In the genomic region with DNA sequence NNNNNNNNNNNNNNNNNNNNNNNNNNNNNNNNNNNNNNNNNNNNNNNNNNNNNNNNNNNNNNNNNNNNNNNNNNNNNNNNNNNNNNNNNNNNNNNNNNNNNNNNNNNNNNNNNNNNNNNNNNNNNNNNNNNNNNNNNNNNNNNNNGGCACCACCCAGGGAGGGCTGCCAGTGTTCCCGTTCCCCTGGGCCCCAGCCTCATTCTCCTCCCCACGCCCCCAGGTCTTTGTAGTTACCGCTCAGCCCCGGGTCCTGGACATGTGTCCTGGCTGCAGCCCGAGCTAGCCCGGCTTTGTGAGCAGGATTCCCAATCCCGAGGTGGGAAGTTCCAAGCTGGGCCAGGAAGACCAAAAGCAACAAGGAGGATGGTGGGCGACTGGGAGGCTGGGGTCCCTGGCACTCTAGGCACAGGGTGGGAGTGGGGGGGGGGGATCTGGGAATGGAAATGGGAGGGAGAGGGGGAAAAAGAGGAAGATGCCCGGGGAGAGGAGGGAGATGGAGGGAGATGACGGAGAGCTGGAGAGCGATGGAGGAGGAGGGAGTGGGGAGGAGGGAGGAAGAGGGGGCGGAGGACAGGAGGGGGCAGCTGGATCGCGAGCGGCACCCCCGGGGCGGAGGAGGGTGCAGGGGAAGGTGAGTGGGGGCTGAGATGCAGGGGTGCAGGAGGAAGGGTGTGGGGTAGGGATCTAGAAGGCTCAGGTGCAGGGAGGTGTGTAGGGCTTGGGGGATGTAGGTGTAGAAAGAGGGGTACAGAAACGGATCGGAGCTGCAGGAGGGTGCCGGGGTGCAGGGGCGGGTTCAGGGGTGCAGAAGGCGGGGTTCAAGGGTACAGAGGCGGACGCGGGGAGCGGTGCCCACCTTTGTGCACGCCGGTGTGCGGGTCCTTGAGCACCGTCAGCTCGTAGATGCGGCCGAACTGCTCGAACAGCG, we compare ENCODE assay signal across 8 mouse cellular contexts. TPM values are rescaled to one million over a fixed set of nuclear protein-coding genes. Genes with fewer than 3 reads are reported as not detected.
DNase-seq lines count a peak whose midpoint lies in the region; ATAC-seq lines count a peak whose summit lies in the region.

No protein-coding gene starts in this region.

- H3K27ac ChIP-seq in lung, embryonic 16.5 days (ENCODE audit: low read length), result no peak overlapping the region
- H3K27ac ChIP-seq in embryonic facial prominence, embryonic 12.5 days, result no peak overlapping the region
- H3K27ac ChIP-seq in hindbrain, embryonic 15.5 days (replicated peaks), result peak overlapping the region; percentile 86
- peak overlapping the region; percentile 89 for H3K27ac ChIP-seq in midbrain, embryonic 16.5 days (ENCODE audit: low read length)

- H3K4me3 ChIP-seq in lung, embryonic 16.5 days (ENCODE audit: low read length), result peak overlapping the region; percentile 53
- peak overlapping the region; percentile 46 for H3K4me3 ChIP-seq in embryonic facial prominence, embryonic 12.5 days
- H3K4me3 ChIP-seq in hindbrain, embryonic 15.5 days, result peak overlapping the region; percentile 68
- peak overlapping the region; percentile 66 for H3K4me3 ChIP-seq in midbrain, embryonic 16.5 days (ENCODE audit: low read depth, low read length)

- H3K4me2 ChIP-seq in lung, embryonic 16.5 days (ENCODE audit: low read depth, low read length), result peak overlapping the region; percentile 87
- peak overlapping the region; percentile 78 for H3K4me2 ChIP-seq in embryonic facial prominence, embryonic 12.5 days (replicated peaks)
- peak overlapping the region; percentile 68 for H3K4me2 ChIP-seq in hindbrain, embryonic 15.5 days
- H3K4me2 ChIP-seq in midbrain, embryonic 16.5 days (ENCODE audit: low read length), result peak overlapping the region; percentile 83

- H3K27me3 ChIP-seq in lung, embryonic 16.5 days (ENCODE audit: control insufficient read depth, insufficient read depth, low read depth, low read length), result peaks cover 20% of the 10 kb centered on the region
- H3K27me3 ChIP-seq in embryonic facial prominence, embryonic 12.5 days, result peaks cover 36% of the 10 kb centered on the region
- H3K27me3 ChIP-seq in hindbrain, embryonic 15.5 days, result no peaks in the 10 kb centered on the region
- no peaks in the 10 kb centered on the region for H3K27me3 ChIP-seq in midbrain, embryonic 16.5 days (ENCODE audit: control insufficient read depth, insufficient read depth, low read depth, low read length)

- peak overlapping the region; percentile 62 for H3K9ac ChIP-seq in lung, embryonic 16.5 days (ENCODE audit: low read length)
- peak overlapping the region; percentile 53 for H3K9ac ChIP-seq in embryonic facial prominence, embryonic 12.5 days
- peak overlapping the region; percentile 88 for H3K9ac ChIP-seq in hindbrain, embryonic 15.5 days
- H3K9ac ChIP-seq in midbrain, embryonic 16.5 days (ENCODE audit: low read depth, low read length), result peak overlapping the region; percentile 96

- DNase-seq in lung, adult 18-20 months, result no peak
- no peak for DNase-seq in gastrocnemius, postnatal 14 days
- DNase-seq in ovary, postnatal 14 days (ENCODE audit: low spot score), result no peak

- H3K9me3 ChIP-seq in lung, embryonic 16.5 days (ENCODE audit: control insufficient read depth, low read length), result no peaks in the 10 kb centered on the region
- no peaks in the 10 kb centered on the region for H3K9me3 ChIP-seq in embryonic facial prominence, embryonic 12.5 days
- H3K9me3 ChIP-seq in hindbrain, embryonic 15.5 days, result no peaks in the 10 kb centered on the region
- H3K9me3 ChIP-seq in midbrain, embryonic 16.5 days (replicated peaks; ENCODE audit: control insufficient read depth, low read length, poor library complexity, severe bottlenecking), result no peaks in the 10 kb centered on the region

- 5% methylated on average over 35 of the region's 35 CpGs for WGBS in lung, embryonic 16.5 days
- 6% methylated on average over 30 of the region's 35 CpGs for WGBS in embryonic facial prominence, embryonic 12.5 days
- WGBS in hindbrain, embryonic 15.5 days, result under 1% methylated on average over 35 of the region's 35 CpGs
- WGBS in midbrain, embryonic 16.5 days, result 2% methylated on average over 35 of the region's 35 CpGs

- 0 out of 2 replicates have a peak, but pooled peaks have one; percentile 6 for ATAC-seq in lung, embryonic 16.5 days (ENCODE audit: low read depth)
- no peak for ATAC-seq in embryonic facial prominence, embryonic 12.5 days (ENCODE audit: insufficient number of reproducible peaks, insufficient read depth, low FRiP score, low TSS enrichment)
- peak; percentile 35 for ATAC-seq in hindbrain, embryonic 15.5 days (ENCODE audit: low FRiP score, low read depth)
- ATAC-seq in midbrain, embryonic 16.5 days, result peak; percentile 40
- ATAC-seq in megakaryocyte progenitor cell, adult 5-6 weeks (replicated peaks; ENCODE audit: poor library complexity), result no peak

- intact Hi-C loops in gastrocnemius, postnatal 14 days (cut with DNase I; ENCODE audit: low total_unique reads), result no loop called here

- H3K36me3 ChIP-seq in lung, embryonic 16.5 days (ENCODE audit: control insufficient read depth, insufficient read depth, low read length), result peaks cover 5% of the 10 kb centered on the region
- H3K36me3 ChIP-seq in embryonic facial prominence, embryonic 12.5 days, result peaks cover 8% of the 10 kb centered on the region
- peaks cover 10% of the 10 kb centered on the region for H3K36me3 ChIP-seq in hindbrain, embryonic 15.5 days
- peaks cover 5% of the 10 kb centered on the region; the same call in 1 of the 2 replicates for H3K36me3 ChIP-seq in midbrain, embryonic 16.5 days (ENCODE audit: control insufficient read depth, insufficient read depth, low read length)

- H3K4me1 ChIP-seq in lung, embryonic 16.5 days (replicated peaks; ENCODE audit: control insufficient read depth, insufficient read depth, low read length), result peaks cover 5% of the 10 kb centered on the region; the same call in 1 of the 2 replicates
- peaks cover 4% of the 10 kb centered on the region; the same call in 1 of the 2 replicates for H3K4me1 ChIP-seq in embryonic facial prominence, embryonic 12.5 days
- H3K4me1 ChIP-seq in hindbrain, embryonic 15.5 days (replicated peaks), result peaks cover 47% of the 10 kb centered on the region
- peaks cover 51% of the 10 kb centered on the region for H3K4me1 ChIP-seq in midbrain, embryonic 16.5 days (ENCODE audit: control insufficient read depth, insufficient read depth, low read length)

RNA-seq across cellular contexts. Expression of a gene that starts 0.6 kb away (rescaled TPM):
- polyA plus RNA-seq in lung, embryonic 16.5 days (2015; fragmentation: Nextera tagmentation; extraction: Ambion mirVana), result 0.40 and 0.67 TPM in 2 replicates
- polyA plus RNA-seq in embryonic facial prominence, embryonic 12.5 days (2016; fragmentation: Nextera tagmentation; extraction: Ambion mirVana), result 2.7 and 3.6 TPM in 2 replicates
- 70.0 and 77.6 TPM in 2 replicates for polyA plus RNA-seq in hindbrain, embryonic 15.5 days (2015; fragmentation: Nextera tagmentation; extraction: Ambion mirVana)
- polyA plus RNA-seq in midbrain, embryonic 16.5 days (2015; fragmentation: Nextera tagmentation; extraction: Ambion mirVana), result 88.3 and 103 TPM in 2 replicates
- under 1 TPM; 0.09 to 0.23 TPM for total RNA-seq in gastrocnemius, postnatal 14 days (2021)
- total RNA-seq in megakaryocyte progenitor cell, adult 5-6 weeks (2015), result 0.10 TPM in 1 of 2 replicates, not detected in the other
- total RNA-seq in megakaryocyte progenitor cell, adult 5-6 weeks (2017), result not detected in 2 replicates

RNA-seq across cellular contexts. Expression of a gene that starts 14.3 kb away (rescaled TPM):
- polyA plus RNA-seq in lung, embryonic 16.5 days (2015; fragmentation: Nextera tagmentation; extraction: Ambion mirVana), result 82.9 and 83.6 TPM in 2 replicates
- polyA plus RNA-seq in embryonic facial prominence, embryonic 12.5 days (2016; fragmentation: Nextera tagmentation; extraction: Ambion mirVana), result 81.9 and 82.9 TPM in 2 replicates
- 66.5 and 72.7 TPM in 2 replicates for polyA plus RNA-seq in hindbrain, embryonic 15.5 days (2015; fragmentation: Nextera tagmentation; extraction: Ambion mirVana)
- 61.1 and 61.3 TPM in 2 replicates for polyA plus RNA-seq in midbrain, embryonic 16.5 days (2015; fragmentation: Nextera tagmentation; extraction: Ambion mirVana)
- 10 to 100 TPM; 39.1 to 47.3 TPM for total RNA-seq in gastrocnemius, postnatal 14 days (2021)
- 81.2 and 99.2 TPM in 2 replicates for total RNA-seq in megakaryocyte progenitor cell, adult 5-6 weeks (2015)
- total RNA-seq in megakaryocyte progenitor cell, adult 5-6 weeks (2017), result 85.6 and 101 TPM in 2 replicates

RNA-seq across cellular contexts. Expression of a gene that starts 18.1 kb away (rescaled TPM):
- 2.8 and 4.1 TPM in 2 replicates for polyA plus RNA-seq in lung, embryonic 16.5 days (2015; fragmentation: Nextera tagmentation; extraction: Ambion mirVana)
- polyA plus RNA-seq in embryonic facial prominence, embryonic 12.5 days (2016; fragmentation: Nextera tagmentation; extraction: Ambion mirVana), result 0.22 and 0.58 TPM in 2 replicates
- polyA plus RNA-seq in hindbrain, embryonic 15.5 days (2015; fragmentation: Nextera tagmentation; extraction: Ambion mirVana), result 0.83 and 0.86 TPM in 2 replicates
- 0.44 and 0.58 TPM in 2 replicates for polyA plus RNA-seq in midbrain, embryonic 16.5 days (2015; fragmentation: Nextera tagmentation; extraction: Ambion mirVana)
- total RNA-seq in gastrocnemius, postnatal 14 days (2021), result under 1 TPM; 0.64 to 0.86 TPM
- 8.3 and 8.9 TPM in 2 replicates for total RNA-seq in megakaryocyte progenitor cell, adult 5-6 weeks (2015)
- total RNA-seq in megakaryocyte progenitor cell, adult 5-6 weeks (2017), result 6.2 and 9.5 TPM in 2 replicates

RNA-seq across cellular contexts. Expression of a gene that starts 26.4 kb away (rescaled TPM):
- polyA plus RNA-seq in lung, embryonic 16.5 days (2015; fragmentation: Nextera tagmentation; extraction: Ambion mirVana), result 92.5 and 106 TPM in 2 replicates
- 46.2 and 50.8 TPM in 2 replicates for polyA plus RNA-seq in embryonic facial prominence, embryonic 12.5 days (2016; fragmentation: Nextera tagmentation; extraction: Ambion mirVana)
- 26.6 and 28.0 TPM in 2 replicates for polyA plus RNA-seq in hindbrain, embryonic 15.5 days (2015; fragmentation: Nextera tagmentation; extraction: Ambion mirVana)
- 15.4 and 17.2 TPM in 2 replicates for polyA plus RNA-seq in midbrain, embryonic 16.5 days (2015; fragmentation: Nextera tagmentation; extraction: Ambion mirVana)
- 100 to 1,000 TPM; 262 to 320 TPM for total RNA-seq in gastrocnemius, postnatal 14 days (2021)
- total RNA-seq in megakaryocyte progenitor cell, adult 5-6 weeks (2015), result 35.5 and 36.8 TPM in 2 replicates
- 4.0 and 5.0 TPM in 2 replicates for total RNA-seq in megakaryocyte progenitor cell, adult 5-6 weeks (2017)

RNA-seq across cellular contexts. Expression of a gene that starts 42.2 kb away (rescaled TPM):
- 1.8 and 2.2 TPM in 2 replicates for polyA plus RNA-seq in lung, embryonic 16.5 days (2015; fragmentation: Nextera tagmentation; extraction: Ambion mirVana)
- polyA plus RNA-seq in embryonic facial prominence, embryonic 12.5 days (2016; fragmentation: Nextera tagmentation; extraction: Ambion mirVana), result 0.86 and 0.97 TPM in 2 replicates
- 1.1 and 1.2 TPM in 2 replicates for polyA plus RNA-seq in hindbrain, embryonic 15.5 days (2015; fragmentation: Nextera tagmentation; extraction: Ambion mirVana)
- polyA plus RNA-seq in midbrain, embryonic 16.5 days (2015; fragmentation: Nextera tagmentation; extraction: Ambion mirVana), result 0.80 and 0.87 TPM in 2 replicates
- total RNA-seq in gastrocnemius, postnatal 14 days (2021), result 1 to 10 TPM in 1 of 2 experiments, under 1 TPM in 1; 0.60 to 1.2 TPM
- total RNA-seq in megakaryocyte progenitor cell, adult 5-6 weeks (2015), result 29.4 and 31.9 TPM in 2 replicates
- total RNA-seq in megakaryocyte progenitor cell, adult 5-6 weeks (2017), result 28.7 and 28.9 TPM in 2 replicates

Comparison
In these comparisons a context has a peak if more than half of its experiments do, and no peak if none do; other contexts are left out.
1. ATAC-seq: peak in lung, embryonic 16.5 days (single experiment), hindbrain, embryonic 15.5 days (single experiment) and midbrain, embryonic 16.5 days (single experiment); none in embryonic facial prominence, embryonic 12.5 days (single experiment) and megakaryocyte progenitor cell, adult 5-6 weeks (single experiment).
2. H3K27ac ChIP-seq: peak in hindbrain, embryonic 15.5 days (single experiment) and midbrain, embryonic 16.5 days (single experiment); none in lung, embryonic 16.5 days (single experiment) and embryonic facial prominence, embryonic 12.5 days (single experiment).
3. RNA of a gene that starts 0.6 kb away (polyA plus RNA-seq): 88.3 to 103 TPM in midbrain, embryonic 16.5 days and 70.0 to 77.6 TPM in hindbrain, embryonic 15.5 days; 2.7 to 3.6 TPM in embryonic facial prominence, embryonic 12.5 days and 0.40 to 0.67 TPM in lung, embryonic 16.5 days; every median in the first group is over 10 times any median in the second.
4. Peak in every context shown above with its lines, with median percentiles within 50 percentile points of each other: H3K4me2 ChIP-seq, H3K4me3 ChIP-seq and H3K9ac ChIP-seq.